Mouse (Mus musculus) forebrain, embryonic 13.5 days (tissue): ENCODE measurements at regions not wholly inside any gene's neighbourhood (a gene's known extent, or its start where the extent isn't known, plus 50 kb on each side); places are given as distances from the start of the nearest gene placed in this dataset.

Experiments
- ATAC-seq: fragments of 200-750 bp; cut with Nextera tagmentation; 2 replicates; pipeline ENCODE4 v1.8.0; 2017
- H3K27ac ChIP-seq: fragments of 300-500 bp; sonication (generic); 2 replicates; pipeline ENCODE4 v1.5.1; 2015; ENCODE audit warnings: inconsistent platforms, mild to moderate bottlenecking, moderate library complexity
- H3K27me3 ChIP-seq: fragments of 300-500 bp; sonication (generic); 2 replicates; pipeline ENCODE4 v1.6.1; 2015; ENCODE audit warnings: mild to moderate bottlenecking, inconsistent platforms
- H3K36me3 ChIP-seq: fragments of 300-500 bp; sonication (generic); 2 replicates; pipeline ENCODE4 v1.6.1; 2015; ENCODE audit warnings: mild to moderate bottlenecking, inconsistent platforms; ENCODE audit not compliant: poor library complexity, severe bottlenecking
- H3K4me1 ChIP-seq: fragments of 300-500 bp; sonication (generic); 2 replicates; pipeline ENCODE4 v1.6.1; 2015; ENCODE audit warnings: inconsistent platforms
- H3K4me2 ChIP-seq: fragments of 300-500 bp; sonication (generic); 2 replicates; pipeline ENCODE4 v1.6.1; 2015; ENCODE audit warnings: inconsistent platforms, mild to moderate bottlenecking, moderate library complexity
- H3K4me3 ChIP-seq: fragments of 300-500 bp; sonication (generic); 2 replicates; pipeline ENCODE4 v1.5.1; 2015; ENCODE audit warnings: mild to moderate bottlenecking, inconsistent platforms
- H3K9ac ChIP-seq: fragments of 300-500 bp; sonication (generic); 2 replicates; pipeline ENCODE4 v1.6.1; 2015; ENCODE audit warnings: mild to moderate bottlenecking, inconsistent platforms
- H3K9me3 ChIP-seq: fragments of 300-500 bp; sonication (generic); replicated peaks from 2 replicates; pipeline ENCODE4 v1.6.1; 2016; ENCODE audit warnings: inconsistent platforms
- WGBS: fragments of 180-500 bp; shearing (Covaris S2); methylation state at CpG from one replicate; pipeline ENCODE4 v1.1.7; 2015; 5-methylcytosine and 5-hydroxymethylcytosine counted together

DNA sequence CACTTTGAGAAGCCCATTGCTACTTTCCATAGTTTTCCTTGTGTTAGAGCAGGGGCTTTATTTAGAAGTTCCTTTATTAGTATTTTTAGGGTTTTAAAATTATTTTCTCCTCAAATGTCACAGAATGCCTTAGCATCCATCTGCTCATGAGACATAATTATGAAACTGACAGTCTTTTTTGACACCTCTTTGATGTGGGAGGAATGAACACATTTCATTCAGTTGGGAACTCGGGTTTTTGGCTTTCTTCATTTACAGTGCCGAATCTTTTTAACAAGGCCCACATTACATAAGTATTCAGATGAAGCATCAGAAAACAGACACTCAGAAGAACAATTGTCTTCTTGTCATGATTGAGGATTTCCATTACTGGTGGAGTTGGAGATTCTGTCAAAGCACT is 843.6 kb downstream of the Lrrtm4 start:
- Histone ChIP-seq H3K9ac (no peak overlapping the region), H3K4me3 (no peak overlapping the region), H3K4me1 (0 out of 2 replicates have a peak, but pooled peaks cover under 1% of the 10 kb centered on the region), H3K27me3 (no peaks in the 10 kb centered on the region), H3K36me3 (no peaks in the 10 kb centered on the region), H3K9me3 (no peaks in the 10 kb centered on the region), H3K4me2 (no peak overlapping the region), H3K27ac (no peak overlapping the region)
- 77% methylated on average over 2 of the region's 2 CpGs for WGBS
- ATAC-seq: no peak; the same call in 1 of the 2 replicates

DNA sequence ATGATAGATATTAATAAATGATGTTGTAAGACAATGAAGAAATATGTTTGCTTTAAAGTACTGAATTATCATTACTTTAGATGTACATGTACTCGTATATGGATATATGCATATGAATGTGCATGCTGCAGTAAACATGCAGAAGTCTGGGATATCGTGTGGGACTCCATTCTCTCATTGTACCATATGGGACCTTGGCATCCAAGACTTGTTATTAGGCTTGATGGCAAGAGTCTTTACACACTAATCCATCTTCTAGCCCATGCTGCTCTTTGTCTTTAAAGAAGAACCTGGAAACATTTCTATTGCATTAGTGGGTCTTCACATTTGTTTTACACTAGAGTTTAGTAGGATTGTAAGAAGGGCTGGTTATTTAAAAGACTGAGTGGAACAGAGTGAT is 844.1 kb downstream of the Lrrtm4 start:
- no peak for ATAC-seq
- Histone ChIP-seq H3K36me3 (no peaks in the 10 kb centered on the region), H3K4me1 (no peaks in the 10 kb centered on the region), H3K9me3 (no peaks in the 10 kb centered on the region), H3K27ac (no peak overlapping the region), H3K4me2 (no peak overlapping the region), H3K4me3 (no peak overlapping the region), H3K9ac (no peak overlapping the region), H3K27me3 (no peaks in the 10 kb centered on the region)
- WGBS: 80% methylated on average over 2 of the region's 2 CpGs

DNA sequence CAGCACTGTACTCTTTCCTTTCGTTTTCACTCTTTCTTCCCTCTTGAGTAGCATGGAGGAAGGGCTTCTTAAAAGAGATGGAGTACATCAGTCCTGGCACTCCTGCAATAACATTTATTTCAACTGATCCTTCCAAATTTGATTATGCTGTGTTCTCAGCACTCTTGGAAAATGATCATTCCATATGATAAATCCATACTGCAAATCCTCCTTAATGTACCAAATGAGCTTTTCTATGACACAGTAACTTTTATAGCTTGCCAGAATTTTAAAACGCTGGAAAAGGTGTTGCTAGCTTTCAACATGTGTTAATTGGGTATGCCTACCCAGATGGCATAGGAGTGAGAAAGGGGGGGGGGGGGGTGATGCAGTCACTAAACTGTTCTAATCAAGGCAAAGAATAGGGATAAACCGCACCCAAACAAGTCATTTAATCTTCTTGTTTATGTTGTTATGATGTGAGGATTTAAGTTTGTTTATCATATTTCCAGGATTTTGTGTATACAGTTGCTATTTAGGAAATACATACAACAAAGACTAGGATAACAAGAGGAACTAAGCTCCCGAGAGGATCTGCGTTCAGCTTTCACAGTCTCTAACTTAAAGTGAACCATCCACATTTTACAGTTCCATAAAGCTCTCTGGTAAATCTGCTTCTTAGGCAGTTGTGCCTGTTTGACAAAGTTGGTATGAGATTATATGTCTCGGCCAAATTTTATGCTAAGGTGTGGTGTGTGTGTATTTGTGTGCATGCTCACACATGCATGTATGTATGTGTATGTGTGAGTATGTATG is 847.3 kb downstream of the Lrrtm4 start:
- no peaks in the 10 kb centered on the region for H3K27me3 ChIP-seq
- peak overlapping the region; percentile 57; the same call in 1 of the 2 replicates for H3K27ac ChIP-seq
- H3K36me3 ChIP-seq: no peaks in the 10 kb centered on the region
- no peak overlapping the region for H3K4me2 ChIP-seq
- ATAC-seq: peak; percentile 80
- no peaks in the 10 kb centered on the region for H3K4me1 ChIP-seq
- no peak overlapping the region for H3K4me3 ChIP-seq
- no peaks in the 10 kb centered on the region for H3K9me3 ChIP-seq
- WGBS: 73% methylated on average over 6 of the region's 6 CpGs
- H3K9ac ChIP-seq: no peak overlapping the region

DNA sequence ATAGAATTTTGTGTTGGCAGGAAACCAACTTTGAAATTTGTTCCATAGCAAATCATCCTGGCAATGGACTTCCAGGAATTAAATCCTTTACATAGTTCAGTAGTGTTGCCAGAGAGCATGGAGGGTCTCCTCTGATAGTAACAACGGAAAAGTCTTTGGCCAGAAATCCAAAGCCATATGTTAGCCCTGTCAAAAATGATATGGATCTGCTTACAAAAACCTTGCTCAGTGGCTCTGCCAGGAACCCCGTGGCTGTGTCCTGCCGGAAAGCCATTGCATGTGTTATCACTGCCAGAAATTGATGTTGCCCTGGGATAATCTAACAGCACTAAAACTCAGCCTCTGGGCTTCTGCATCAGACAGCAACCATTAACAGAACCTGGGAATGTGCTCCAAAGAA is 866.7 kb downstream of the Lrrtm4 start:
- H3K4me2 ChIP-seq: no peak overlapping the region
- H3K36me3 ChIP-seq: no peaks in the 10 kb centered on the region
- no peak overlapping the region for H3K4me3 ChIP-seq
- WGBS: 84% methylated on average over 3 of the region's 3 CpGs
- no peaks in the 10 kb centered on the region for H3K4me1 ChIP-seq
- no peak overlapping the region for H3K27ac ChIP-seq
- H3K9ac ChIP-seq: no peak overlapping the region
- H3K27me3 ChIP-seq: no peaks in the 10 kb centered on the region
- no peak for ATAC-seq
- no peaks in the 10 kb centered on the region for H3K9me3 ChIP-seq

DNA sequence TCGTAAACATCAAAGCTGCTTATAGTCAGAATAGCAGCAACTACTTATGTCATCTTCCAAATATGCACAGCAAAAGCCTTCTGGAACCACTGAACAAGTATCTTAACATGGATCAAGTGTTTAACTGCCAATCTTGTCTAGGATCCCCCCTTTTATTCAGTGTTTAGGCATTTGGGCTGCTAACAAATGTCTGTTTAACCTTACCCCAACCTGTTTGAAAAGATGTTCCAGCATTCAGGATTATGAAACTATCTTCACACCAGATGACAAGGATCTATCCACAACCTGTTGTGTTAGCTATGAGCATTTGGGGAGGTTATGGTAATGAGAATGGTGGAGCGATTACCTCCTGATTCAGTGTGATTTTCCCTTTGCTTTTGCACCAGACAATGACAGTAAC is 886.5 kb downstream of the Lrrtm4 start:
- Histone ChIP-seq H3K36me3 (no peaks in the 10 kb centered on the region), H3K4me3 (no peak overlapping the region), H3K27ac (no peak overlapping the region), H3K4me2 (no peak overlapping the region), H3K9me3 (no peaks in the 10 kb centered on the region), H3K9ac (no peak overlapping the region), H3K27me3 (no peaks in the 10 kb centered on the region), H3K4me1 (no peaks in the 10 kb centered on the region)
- WGBS: 78% methylated on average over 2 of the region's 2 CpGs
- peak; percentile 70; the same call in 1 of the 2 replicates for ATAC-seq

DNA sequence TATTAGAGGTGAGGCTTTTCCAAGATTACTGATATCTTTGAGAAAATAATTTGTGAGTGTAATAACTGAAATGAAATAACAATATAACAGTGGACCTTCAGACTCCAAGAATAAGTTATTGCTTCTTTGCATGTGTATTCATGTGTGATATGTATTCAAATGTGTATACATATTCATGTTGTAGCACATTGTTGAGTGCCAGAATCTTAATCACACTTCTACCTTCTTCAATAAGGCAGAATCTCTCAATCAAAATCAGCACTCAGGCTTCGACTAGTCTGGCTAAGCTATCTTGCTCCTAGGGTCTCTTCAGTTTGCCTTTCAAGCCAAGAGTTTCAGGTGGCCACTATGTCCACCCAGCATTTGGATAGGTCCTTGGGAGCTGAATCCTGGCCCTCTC is 911.1 kb downstream of the Lrrtm4 start:
- no peak overlapping the region for H3K9ac ChIP-seq
- H3K4me2 ChIP-seq: no peak overlapping the region
- no peaks in the 10 kb centered on the region for H3K4me1 ChIP-seq
- H3K4me3 ChIP-seq: no peak overlapping the region
- no peaks in the 10 kb centered on the region for H3K9me3 ChIP-seq
- no peaks in the 10 kb centered on the region for H3K36me3 ChIP-seq
- 64% methylated on average over 1 of the region's 1 CpGs for WGBS
- no peaks in the 10 kb centered on the region for H3K27me3 ChIP-seq
- peak; percentile 63; the same call in 1 of the 2 replicates for ATAC-seq
- no peak overlapping the region for H3K27ac ChIP-seq

DNA sequence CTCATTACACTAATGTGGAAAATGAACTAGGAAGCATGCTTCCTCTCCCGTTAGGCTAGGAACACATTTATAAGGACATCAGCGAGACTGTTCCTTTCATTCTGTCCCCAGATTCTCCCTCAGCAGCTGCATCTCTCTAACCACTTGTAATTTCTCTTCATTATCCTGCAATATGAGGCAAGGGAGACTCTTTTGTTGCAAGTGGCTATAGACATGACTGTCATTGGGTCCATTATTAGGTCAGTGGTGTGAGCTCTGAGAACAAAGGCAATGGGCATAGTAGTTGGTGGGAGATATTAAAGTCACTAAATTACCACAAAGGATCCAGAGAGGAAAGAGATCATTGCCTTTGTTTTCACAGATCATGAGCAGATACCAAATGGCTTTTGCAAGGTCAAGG is 948.3 kb upstream of the Gcfc2 start:
- H3K9me3 ChIP-seq: no peaks in the 10 kb centered on the region
- no peaks in the 10 kb centered on the region for H3K36me3 ChIP-seq
- no peak overlapping the region for H3K4me2 ChIP-seq
- H3K27ac ChIP-seq: no peak overlapping the region
- WGBS: 58% methylated on average over 2 of the region's 2 CpGs
- peak; percentile 30; the same call in 1 of the 2 replicates for ATAC-seq
- H3K4me1 ChIP-seq: no peaks in the 10 kb centered on the region
- no peaks in the 10 kb centered on the region for H3K27me3 ChIP-seq
- H3K9ac ChIP-seq: no peak overlapping the region
- H3K4me3 ChIP-seq: no peak overlapping the region

DNA sequence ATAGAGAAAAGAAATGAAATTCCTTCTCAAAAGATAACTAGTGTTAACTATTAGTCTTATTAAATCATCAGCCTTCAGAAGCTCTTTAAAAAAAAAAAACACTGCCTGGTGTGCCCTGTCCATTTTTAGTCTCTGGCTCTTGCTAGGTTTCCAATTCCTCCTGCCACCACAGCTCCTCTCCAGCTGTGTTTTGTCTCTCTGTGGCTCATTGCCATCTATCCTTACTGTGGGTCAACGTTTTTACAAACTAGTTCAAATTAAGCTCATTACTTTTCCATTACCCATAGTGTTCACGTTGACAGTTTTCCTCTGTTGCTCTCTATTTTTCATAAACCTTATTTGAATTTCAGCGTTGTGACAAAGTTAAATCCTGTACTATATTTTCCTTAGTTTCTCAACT is 930.0 kb upstream of the Gcfc2 start:
- no peaks in the 10 kb centered on the region for H3K9me3 ChIP-seq
- H3K27ac ChIP-seq: no peak overlapping the region
- 62% methylated on average over 3 of the region's 3 CpGs for WGBS
- no peak for ATAC-seq
- H3K9ac ChIP-seq: no peak overlapping the region
- no peak overlapping the region for H3K4me3 ChIP-seq
- H3K4me2 ChIP-seq: no peak overlapping the region
- no peaks in the 10 kb centered on the region for H3K4me1 ChIP-seq
- no peaks in the 10 kb centered on the region for H3K36me3 ChIP-seq
- no peaks in the 10 kb centered on the region for H3K27me3 ChIP-seq

DNA sequence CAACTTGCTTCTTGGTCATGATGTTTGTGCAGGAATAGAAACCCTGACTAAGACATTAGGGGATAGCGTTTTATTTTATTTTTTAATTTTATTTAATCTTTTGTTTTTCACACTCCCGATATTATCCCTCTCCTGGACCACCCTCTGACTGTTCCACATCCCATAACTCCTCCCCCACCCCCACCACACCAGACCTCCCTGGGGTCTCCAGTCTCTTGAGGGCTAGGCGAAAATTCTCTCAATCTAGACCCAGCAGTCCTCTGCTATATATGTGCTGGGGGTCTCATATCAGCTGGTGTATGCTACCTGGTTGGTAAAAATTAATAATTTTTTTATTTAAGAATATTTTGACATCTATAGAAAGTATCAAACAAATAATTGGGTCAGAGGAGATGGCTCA is 898.9 kb upstream of the Gcfc2 start:
- WGBS: 90% methylated on average over 3 of the region's 3 CpGs
- Histone ChIP-seq H3K4me3 (no peak overlapping the region), H3K27me3 (no peaks in the 10 kb centered on the region), H3K4me1 (no peaks in the 10 kb centered on the region), H3K27ac (no peak overlapping the region), H3K36me3 (no peaks in the 10 kb centered on the region), H3K9ac (no peak overlapping the region), H3K9me3 (no peaks in the 10 kb centered on the region), H3K4me2 (no peak overlapping the region)
- ATAC-seq: no peak
